Mouse (Mus musculus) liver, embryonic 11.5 days (tissue): ENCODE measurements at regions not wholly inside any gene's neighbourhood (a gene's known extent, or its start where the extent isn't known, plus 50 kb on each side); places are given as distances from the start of the nearest gene placed in this dataset.
"Not testable (repeated sequence)": the region's sequence is repeated elsewhere in the genome, so short reads cannot be mapped to it uniquely, and the experiment has no call there.

Experiments used
- ATAC-seq: fragments of 200-750 bp; cut with Nextera tagmentation; replicated peaks from 2 replicates; pipeline ENCODE4 v1.8.0; 2017; ENCODE audit warnings: moderate number of reproducible peaks, mild to moderate bottlenecking, moderate TSS enrichment, moderate library complexity; ENCODE audit not compliant: low FRiP score
- DNase-seq: peaks from one replicate; pipeline ENCODE4 v3.0.0-alpha.2; 2017; ENCODE audit warnings: low spot score
- H3K27ac ChIP-seq: fragments of 300-500 bp; sonication (generic); 2 replicates; pipeline ENCODE4 v1.5.1; 2014; ENCODE audit warnings: mild to moderate bottlenecking, low read depth, low read length, control low read depth
- H3K27me3 ChIP-seq: fragments of 300-500 bp; sonication (generic); replicated peaks from 2 replicates; pipeline ENCODE4 v1.6.1; 2014; ENCODE audit warnings: low read length, mixed read lengths; ENCODE audit not compliant: control insufficient read depth, insufficient read depth
- H3K36me3 ChIP-seq: fragments of 300-500 bp; sonication (generic); 2 replicates; pipeline ENCODE4 v1.6.1; 2014; ENCODE audit warnings: mild to moderate bottlenecking, low read length, moderate library complexity, mixed read lengths; ENCODE audit not compliant: control insufficient read depth, insufficient read depth
- H3K4me1 ChIP-seq: fragments of 300-500 bp; sonication (generic); replicated peaks from 2 replicates; pipeline ENCODE4 v1.6.1; 2014; ENCODE audit warnings: low read length, mixed read lengths; ENCODE audit not compliant: control insufficient read depth, insufficient read depth
- H3K4me2 ChIP-seq: fragments of 300-500 bp; sonication (generic); 2 replicates; pipeline ENCODE4 v1.6.1; 2014; ENCODE audit warnings: mild to moderate bottlenecking, control low read depth, moderate library complexity
- H3K4me3 ChIP-seq: fragments of 300-500 bp; sonication (generic); 2 replicates; pipeline ENCODE4 v1.5.1; 2014; ENCODE audit warnings: low read depth, low read length, control low read depth
- H3K9ac ChIP-seq: fragments of 300-500 bp; sonication (generic); 2 replicates; pipeline ENCODE4 v1.6.1; 2014; ENCODE audit warnings: low read depth, low read length, control low read depth
- H3K9me3 ChIP-seq: fragments of 300-500 bp; sonication (generic); 2 replicates; pipeline ENCODE4 v1.6.1; 2016; ENCODE audit warnings: low read length, inconsistent platforms, mixed read lengths; ENCODE audit not compliant: control insufficient read depth
- WGBS: fragments of 180-500 bp; shearing (Covaris S2); extraction: QIAGEN DNeasy Blood & Tissue Kit; methylation state at CpG from one replicate; pipeline ENCODE4 v1.1.7; 2014; 5-methylcytosine and 5-hydroxymethylcytosine counted together

GRCm38 (mm10) chr13:12726831-12727230 lies 73.0 kb downstream of the Prl2c3 start:
- H3K9me3 ChIP-seq, H3K27ac ChIP-seq, H3K4me2 ChIP-seq, H3K27me3 ChIP-seq, H3K36me3 ChIP-seq, H3K9ac ChIP-seq, H3K4me1 ChIP-seq, ATAC-seq, DNase-seq, H3K4me3 ChIP-seq: not testable (repeated sequence)

GRCm38 (mm10) chr13:12717972-12718546 lies 81.8 kb downstream of the Prl2c3 start:
- not testable (repeated sequence) for H3K4me2 ChIP-seq, H3K4me1 ChIP-seq, H3K27me3 ChIP-seq, H3K4me3 ChIP-seq, ATAC-seq, H3K9me3 ChIP-seq, H3K27ac ChIP-seq, H3K36me3 ChIP-seq, DNase-seq, H3K9ac ChIP-seq
- WGBS = 82% methylated on average over 7 of the region's 7 CpGs

GRCm38 (mm10) chr13:12711471-12712273 lies 88.2 kb downstream of the Prl2c3 start:
- WGBS = 68% methylated on average over 7 of the region's 7 CpGs
- Histone ChIP-seq H3K9me3 (no peaks in the 10 kb centered on the region), H3K4me2 (no peak overlapping the region), H3K36me3 (no peaks in the 10 kb centered on the region), H3K27me3 (no peaks in the 10 kb centered on the region), H3K9ac (no peak overlapping the region), H3K4me1 (no peaks in the 10 kb centered on the region), H3K27ac (no peak overlapping the region), H3K4me3 (no peak overlapping the region)
- no peak for ATAC-seq
- no peak for DNase-seq

- not testable (repeated sequence) for DNase-seq, H3K9ac ChIP-seq, H3K36me3 ChIP-seq, H3K4me3 ChIP-seq, H3K4me1 ChIP-seq, H3K27ac ChIP-seq, H3K9me3 ChIP-seq, H3K27me3 ChIP-seq
- 2% methylated on average over 15 of the region's 27 CpGs for WGBS
- peak; percentile 90 for ATAC-seq
- H3K4me2 ChIP-seq = peak overlapping the region; percentile 38; the same call in 1 of the 2 replicates
These were observed 96.9 kb downstream of the Prl2c3 start for GRCm38 (mm10) chr13:12702804-12703612.

GRCm38 (mm10) chr13:12702111-12702803 lies 97.6 kb downstream of the Prl2c3 start:
- not testable (repeated sequence) for H3K27me3 ChIP-seq, H3K27ac ChIP-seq, DNase-seq, H3K9ac ChIP-seq, H3K9me3 ChIP-seq, H3K36me3 ChIP-seq, H3K4me1 ChIP-seq
- ATAC-seq = peak; percentile 34; the same call in 1 of the 2 replicates
- under 1% methylated on average over 26 of the region's 46 CpGs for WGBS
- Histone ChIP-seq H3K4me2 (peak overlapping the region; percentile 37), H3K4me3 (0 out of 2 replicates have a peak overlapping the region, but pooled peaks have one; percentile 17)

GRCm38 (mm10) chr13:12693593-12694118 lies 106.2 kb downstream of the Prl2c3 start:
- ATAC-seq = not testable (repeated sequence)

GRCm38 (mm10) chr13:12688778-12689177 lies 111.1 kb downstream of the Prl2c3 start:
- WGBS = no CpG with 5 or more reads among the region's 1 CpGs
- DNase-seq, ATAC-seq, H3K9ac ChIP-seq, H3K4me1 ChIP-seq, H3K27me3 ChIP-seq, H3K4me3 ChIP-seq, H3K36me3 ChIP-seq, H3K27ac ChIP-seq, H3K4me2 ChIP-seq, H3K9me3 ChIP-seq: not testable (repeated sequence)

More at GRCm38 (mm10) chr13:12693593-12694118, 106.2 kb downstream of the Prl2c3 start:
- not testable (repeated sequence) for H3K36me3 ChIP-seq, H3K27me3 ChIP-seq, H3K4me1 ChIP-seq, H3K9me3 ChIP-seq, DNase-seq, H3K4me3 ChIP-seq, H3K4me2 ChIP-seq, H3K9ac ChIP-seq, H3K27ac ChIP-seq
- 51% methylated on average over 5 of the region's 7 CpGs for WGBS

- DNase-seq, H3K9ac ChIP-seq, H3K36me3 ChIP-seq, H3K9me3 ChIP-seq, H3K4me1 ChIP-seq, H3K4me3 ChIP-seq, H3K4me2 ChIP-seq, H3K27me3 ChIP-seq, H3K27ac ChIP-seq, ATAC-seq: not testable (repeated sequence)
- 68% methylated on average over 2 of the region's 5 CpGs for WGBS
These were observed 111.7 kb downstream of the Prl2c3 start for GRCm38 (mm10) chr13:12688149-12688548.
